Mouse (Mus musculus) lung, embryonic 16.5 days (tissue): ENCODE measurements at regions not wholly inside any gene's neighbourhood (a gene's known extent, or its start where the extent isn't known, plus 50 kb on each side); places are given as distances from the start of the nearest gene placed in this dataset.

ENCODE experiments used
- ATAC-seq: fragments of 200-750 bp; cut with Nextera tagmentation; 2 replicates; pipeline ENCODE4 v1.8.0; 2017; ENCODE audit warnings: low read depth, mild to moderate bottlenecking, moderate library complexity
- H3K27ac ChIP-seq: fragments of 300-500 bp; sonication (generic); 2 replicates; pipeline ENCODE4 v1.5.1; 2014; ENCODE audit warnings: mild to moderate bottlenecking, control low read depth, low read length
- H3K27me3 ChIP-seq: fragments of 300-500 bp; sonication (generic); 2 replicates; pipeline ENCODE4 v1.6.1; 2014; ENCODE audit warnings: low read depth, low read length, mixed read lengths; ENCODE audit not compliant: control insufficient read depth, insufficient read depth
- H3K36me3 ChIP-seq: fragments of 300-500 bp; sonication (generic); 2 replicates; pipeline ENCODE4 v1.6.1; 2014; ENCODE audit warnings: low read length; ENCODE audit not compliant: control insufficient read depth, insufficient read depth
- H3K4me1 ChIP-seq: fragments of 300-500 bp; sonication (generic); replicated peaks from 2 replicates; pipeline ENCODE4 v1.6.1; 2014; ENCODE audit warnings: low read length, mixed read lengths; ENCODE audit not compliant: control insufficient read depth, insufficient read depth
- H3K4me2 ChIP-seq: fragments of 300-500 bp; sonication (generic); 2 replicates; pipeline ENCODE4 v1.6.1; 2014; ENCODE audit warnings: low read depth, low read length, control low read depth
- H3K4me3 ChIP-seq: fragments of 300-500 bp; sonication (generic); 2 replicates; pipeline ENCODE4 v1.5.1; 2014; ENCODE audit warnings: mild to moderate bottlenecking, low read length, control low read depth
- H3K9ac ChIP-seq: fragments of 300-500 bp; sonication (generic); 2 replicates; pipeline ENCODE4 v1.6.1; 2014; ENCODE audit warnings: low read length, control low read depth
- H3K9me3 ChIP-seq: fragments of 300-500 bp; sonication (generic); 2 replicates; pipeline ENCODE4 v1.6.1; 2016; ENCODE audit warnings: low read length; ENCODE audit not compliant: control insufficient read depth
- WGBS: fragments of 180-500 bp; shearing (Covaris S2); extraction: QIAGEN DNeasy Blood & Tissue Kit; methylation state at CpG from one replicate; pipeline ENCODE4 v1.1.7; 2014; 5-methylcytosine and 5-hydroxymethylcytosine counted together

- H3K36me3 ChIP-seq: no peaks in the 10 kb centered on the region
- H3K9me3 ChIP-seq: no peaks in the 10 kb centered on the region
- no peak overlapping the region for H3K27ac ChIP-seq
- no peaks in the 10 kb centered on the region for H3K27me3 ChIP-seq
- ATAC-seq: no peak
- no peak overlapping the region for H3K4me2 ChIP-seq
- no peaks in the 10 kb centered on the region for H3K4me1 ChIP-seq
- no peak overlapping the region for H3K9ac ChIP-seq
- no peak overlapping the region for H3K4me3 ChIP-seq
- 88% methylated on average over 2 of the region's 2 CpGs for WGBS
Measured at GRCm38 (mm10) chr10:12207301-12207700, 661.9 kb downstream of the Utrn start.

- no peaks in the 10 kb centered on the region for H3K36me3 ChIP-seq
- no peak overlapping the region for H3K9ac ChIP-seq
- 81% methylated on average over 2 of the region's 2 CpGs for WGBS
- no peak overlapping the region for H3K4me2 ChIP-seq
- no peaks in the 10 kb centered on the region for H3K9me3 ChIP-seq
- H3K27ac ChIP-seq: no peak overlapping the region
- H3K4me3 ChIP-seq: no peak overlapping the region
- H3K4me1 ChIP-seq: no peaks in the 10 kb centered on the region
- no peak for ATAC-seq
- H3K27me3 ChIP-seq: no peaks in the 10 kb centered on the region
Measured at GRCm38 (mm10) chr10:12210181-12210580, 659.0 kb downstream of the Utrn start.

GRCm38 (mm10) chr10:12218879-12219278 is 650.3 kb downstream of the Utrn start:
- no peak overlapping the region for H3K9ac ChIP-seq
- no peaks in the 10 kb centered on the region for H3K36me3 ChIP-seq
- no peaks in the 10 kb centered on the region for H3K4me1 ChIP-seq
- no peaks in the 10 kb centered on the region for H3K27me3 ChIP-seq
- H3K4me3 ChIP-seq: no peak overlapping the region
- ATAC-seq: no peak
- H3K4me2 ChIP-seq: no peak overlapping the region
- H3K9me3 ChIP-seq: no peaks in the 10 kb centered on the region
- no peak overlapping the region for H3K27ac ChIP-seq

- no peak overlapping the region for H3K27ac ChIP-seq
- no peak overlapping the region for H3K4me3 ChIP-seq
- no peak overlapping the region for H3K4me2 ChIP-seq
- H3K27me3 ChIP-seq: no peaks in the 10 kb centered on the region
- 66% methylated on average over 1 of the region's 1 CpGs for WGBS
- H3K36me3 ChIP-seq: no peaks in the 10 kb centered on the region
- H3K4me1 ChIP-seq: no peaks in the 10 kb centered on the region
- H3K9me3 ChIP-seq: no peaks in the 10 kb centered on the region
- ATAC-seq: no peak
- H3K9ac ChIP-seq: no peak overlapping the region
Measured at GRCm38 (mm10) chr10:12234141-12234540, 635.0 kb downstream of the Utrn start.

GRCm38 (mm10) chr10:12248853-12249252 is 620.3 kb downstream of the Utrn start:
- 59% methylated on average over 3 of the region's 3 CpGs for WGBS
- no peaks in the 10 kb centered on the region for H3K4me1 ChIP-seq
- no peak overlapping the region for H3K4me3 ChIP-seq
- H3K36me3 ChIP-seq: no peaks in the 10 kb centered on the region
- no peaks in the 10 kb centered on the region for H3K27me3 ChIP-seq
- no peaks in the 10 kb centered on the region for H3K9me3 ChIP-seq
- no peak overlapping the region for H3K9ac ChIP-seq
- no peak for ATAC-seq
- H3K27ac ChIP-seq: no peak overlapping the region
- H3K4me2 ChIP-seq: no peak overlapping the region

- no peak overlapping the region for H3K27ac ChIP-seq
- H3K4me2 ChIP-seq: no peak overlapping the region
- no peak overlapping the region for H3K4me3 ChIP-seq
- H3K4me1 ChIP-seq: no peaks in the 10 kb centered on the region
- 91% methylated on average over 3 of the region's 3 CpGs for WGBS
- H3K9ac ChIP-seq: no peak overlapping the region
- no peaks in the 10 kb centered on the region for H3K27me3 ChIP-seq
- H3K9me3 ChIP-seq: no peaks in the 10 kb centered on the region
- ATAC-seq: no peak
- H3K36me3 ChIP-seq: no peaks in the 10 kb centered on the region
Measured at GRCm38 (mm10) chr10:12253274-12253673, 615.9 kb downstream of the Utrn start.

GRCm38 (mm10) chr10:12285679-12286078 is 583.5 kb downstream of the Utrn start:
- Histone ChIP-seq H3K9ac (no peak overlapping the region), H3K4me2 (no peak overlapping the region), H3K4me1 (no peaks in the 10 kb centered on the region), H3K27ac (no peak overlapping the region), H3K4me3 (no peak overlapping the region), H3K9me3 (no peaks in the 10 kb centered on the region), H3K27me3 (no peaks in the 10 kb centered on the region), H3K36me3 (no peaks in the 10 kb centered on the region)
- no peak for ATAC-seq
- 80% methylated on average over 3 of the region's 3 CpGs for WGBS

GRCm38 (mm10) chr10:12298887-12299286 is 570.3 kb downstream of the Utrn start:
- no peak for ATAC-seq
- no peak overlapping the region for H3K4me2 ChIP-seq
- H3K27ac ChIP-seq: no peak overlapping the region
- no peaks in the 10 kb centered on the region for H3K9me3 ChIP-seq
- 62% methylated on average over 2 of the region's 2 CpGs for WGBS
- no peaks in the 10 kb centered on the region for H3K27me3 ChIP-seq
- no peaks in the 10 kb centered on the region for H3K4me1 ChIP-seq
- H3K4me3 ChIP-seq: no peak overlapping the region
- H3K36me3 ChIP-seq: no peaks in the 10 kb centered on the region
- no peak overlapping the region for H3K9ac ChIP-seq

- no peak overlapping the region for H3K27ac ChIP-seq
- no peak overlapping the region for H3K4me3 ChIP-seq
- no peaks in the 10 kb centered on the region for H3K4me1 ChIP-seq
- no peak for ATAC-seq
- H3K9me3 ChIP-seq: no peaks in the 10 kb centered on the region
- 73% methylated on average over 4 of the region's 4 CpGs for WGBS
- H3K9ac ChIP-seq: no peak overlapping the region
- H3K27me3 ChIP-seq: no peaks in the 10 kb centered on the region
- H3K4me2 ChIP-seq: no peak overlapping the region
- no peaks in the 10 kb centered on the region for H3K36me3 ChIP-seq
Measured at GRCm38 (mm10) chr10:12302396-12302795, 566.8 kb downstream of the Utrn start.

GRCm38 (mm10) chr10:12320311-12320710 is 548.9 kb downstream of the Utrn start:
- H3K4me1 ChIP-seq: no peaks in the 10 kb centered on the region
- H3K27ac ChIP-seq: no peak overlapping the region
- H3K9me3 ChIP-seq: no peaks in the 10 kb centered on the region
- WGBS: 63% methylated on average over 2 of the region's 2 CpGs
- no peak overlapping the region for H3K9ac ChIP-seq
- no peak for ATAC-seq
- no peak overlapping the region for H3K4me2 ChIP-seq
- H3K36me3 ChIP-seq: no peaks in the 10 kb centered on the region
- H3K27me3 ChIP-seq: no peaks in the 10 kb centered on the region
- H3K4me3 ChIP-seq: no peak overlapping the region
